In genomic region chr17:75349109-75349508, GRCm38 (mm10) we compare ENCODE assay signal across 11 mouse cellular contexts.
DNase-seq lines count a peak whose midpoint lies in the region; ATAC-seq lines count a peak whose summit lies in the region.
"Had no signal": no experiment of that assay in that cellular context is flagged by ENCODE, and none has a peak within 500 bp of the region (broad histone marks: within the 10 kb centered on the region; RNA-seq: fewer than 3 reads in every experiment).

No protein-coding gene starts in this region.

- DNase-seq in heart, adult 18-20 months = peak; percentile 63 to 70
- peak; percentile 13 to 25 for DNase-seq in frontal cortex, postnatal 10 days (ENCODE audit: low spot score in 2 of 2)
- DNase-seq in layer of hippocampus, adult 9-11 months = peak; percentile 63
- DNase-seq in right cerebral cortex, adult 2 months (ENCODE audit: low spot score in 2 of 2) = peak; percentile 23 to 40
- DNase-seq in thymus, postnatal 14 days = no peak
- DNase-seq in kidney, postnatal 10 days = no peak
- no peak for DNase-seq in spleen, postnatal 36 days (ENCODE audit: low spot score in 2 of 2)
- DNase-seq: cerebellum, adult 11-12 months had no signal

- no peak for ATAC-seq in heart, embryonic 12.5 days (ENCODE audit: insufficient number of reproducible peaks, low FRiP score)

- peaks cover 35% of the 10 kb centered on the region for H3K36me3 ChIP-seq in heart, embryonic 12.5 days

- no peak overlapping the region for H3K4me2 ChIP-seq in heart, embryonic 12.5 days
- H3K4me2 ChIP-seq: heart, embryonic 15.5 days had no signal

- no peak overlapping the region for H3K9ac ChIP-seq in heart, embryonic 12.5 days
- H3K9ac ChIP-seq: heart, embryonic 15.5 days had no signal

- no peak overlapping the region for H3K27ac ChIP-seq in heart, embryonic 12.5 days (ENCODE audit: poor library complexity, severe bottlenecking)
- H3K27ac ChIP-seq: heart, embryonic 15.5 days; stomach, postnatal 0 days had no signal

- H3K4me3 ChIP-seq in heart, embryonic 12.5 days = no peak overlapping the region
- H3K4me3 ChIP-seq: heart, embryonic 15.5 days had no signal

- WGBS in heart, embryonic 12.5 days = 85% methylated on average over 8 of the region's 8 CpGs

- peaks cover 4% of the 10 kb centered on the region; the same call in 1 of the 2 replicates for H3K9me3 ChIP-seq in heart, embryonic 12.5 days (replicated peaks)
- H3K9me3 ChIP-seq: heart, embryonic 15.5 days had no signal

- H3K4me1 ChIP-seq in heart, embryonic 12.5 days (replicated peaks) = peaks cover 11% of the 10 kb centered on the region

- no peaks in the 10 kb centered on the region for H3K27me3 ChIP-seq in heart, embryonic 12.5 days (replicated peaks)
- H3K27me3 ChIP-seq: heart, embryonic 15.5 days had no signal

Comparison
In these comparisons a context has a peak if more than half of its experiments do, and no peak if none do; other contexts are left out.
1. DNase-seq: peak in heart, adult 18-20 months (2 of 2), frontal cortex, postnatal 10 days (2 of 2), layer of hippocampus, adult 9-11 months (single experiment) and right cerebral cortex, adult 2 months (2 of 2); none in thymus, postnatal 14 days (single experiment), kidney, postnatal 10 days (single experiment) and spleen, postnatal 36 days (0 of 2).